Mouse (Mus musculus) adrenal gland, postnatal 10 days (tissue): ENCODE results near the gene Gm12830. TPM values are rescaled to one million over a fixed set of nuclear protein-coding genes. Genes with fewer than 3 reads are reported as not detected.

ENCODE experiments used
- DNase-seq: peaks from one replicate; pipeline ENCODE4 v3.0.0; 2021; ENCODE audit warnings: mixed read lengths
- long read RNA-seq, 2 experiments: library from polyadenylated mRNA; stranded (forward); transcript quantifications; one replicate each; pipeline ENCODE4 v2.0.0; 2021
- total RNA-seq, 2 experiments: library from RNA; stranded (reverse); gene quantifications; 2 replicates each; pipeline ENCODE4 v1.2.3; 2021

Gm12830 gene
- not detected for total RNA-seq
- long read RNA-seq, experiment 1 = 0 reads
- long read RNA-seq, experiment 2 = 0 reads

DNA sequence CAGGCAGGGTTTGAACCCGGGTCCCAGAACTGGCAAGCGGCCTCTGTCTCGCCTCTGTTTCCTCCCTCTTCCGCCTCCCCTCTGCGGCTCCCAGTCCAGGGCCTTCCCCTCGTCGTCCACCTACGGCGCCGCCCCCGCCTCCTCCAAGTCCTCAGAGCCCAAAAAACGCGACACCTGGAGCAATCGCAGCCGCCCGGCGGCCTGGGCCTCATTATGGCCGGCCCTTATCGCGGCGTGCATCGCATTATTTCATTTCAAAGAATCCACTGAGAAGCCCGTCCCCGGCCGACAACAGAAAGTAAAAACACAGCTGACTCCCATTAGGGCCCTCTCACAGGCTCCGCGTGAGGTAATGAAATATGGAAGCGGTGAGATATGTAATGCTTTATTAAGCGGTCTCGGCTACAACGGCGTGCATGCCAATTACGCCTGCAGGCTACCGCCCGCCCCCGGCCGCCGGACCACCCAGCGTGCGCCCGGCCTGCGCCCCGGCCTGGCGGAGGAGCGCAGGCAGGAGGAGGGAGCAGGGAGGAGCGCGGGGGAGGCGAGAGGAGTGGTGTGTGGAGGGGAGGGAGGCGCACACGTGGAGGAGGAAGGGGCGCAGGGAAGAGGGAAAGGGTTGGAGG is at the start of gene Gm12830:
Gene Gm12830, plus strand, starts transcription at position 156 of the 626 bp plus-strand sequence.
- peak; percentile 61 for DNase-seq

DNA sequence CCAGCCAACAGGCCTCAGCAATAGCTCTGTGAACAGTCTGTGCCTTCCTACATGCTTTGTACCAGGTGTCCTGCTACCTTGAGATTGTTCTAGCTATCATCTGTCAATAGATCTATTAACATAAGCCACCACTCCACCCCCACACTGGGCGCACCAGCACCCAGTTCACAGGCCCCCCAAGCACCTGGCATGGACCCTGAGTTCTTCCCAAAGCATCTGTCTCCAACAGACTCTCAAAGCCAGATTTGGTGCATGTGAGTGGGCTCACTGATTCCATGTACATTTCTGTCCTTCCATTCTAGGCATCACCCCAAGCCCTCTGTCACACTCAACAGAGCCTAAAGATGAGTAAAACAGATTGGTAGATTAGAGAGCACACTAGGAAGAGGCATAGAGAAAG is 48.2 kb upstream of the Gm12830 start:
- DNase-seq = no peak

DNA sequence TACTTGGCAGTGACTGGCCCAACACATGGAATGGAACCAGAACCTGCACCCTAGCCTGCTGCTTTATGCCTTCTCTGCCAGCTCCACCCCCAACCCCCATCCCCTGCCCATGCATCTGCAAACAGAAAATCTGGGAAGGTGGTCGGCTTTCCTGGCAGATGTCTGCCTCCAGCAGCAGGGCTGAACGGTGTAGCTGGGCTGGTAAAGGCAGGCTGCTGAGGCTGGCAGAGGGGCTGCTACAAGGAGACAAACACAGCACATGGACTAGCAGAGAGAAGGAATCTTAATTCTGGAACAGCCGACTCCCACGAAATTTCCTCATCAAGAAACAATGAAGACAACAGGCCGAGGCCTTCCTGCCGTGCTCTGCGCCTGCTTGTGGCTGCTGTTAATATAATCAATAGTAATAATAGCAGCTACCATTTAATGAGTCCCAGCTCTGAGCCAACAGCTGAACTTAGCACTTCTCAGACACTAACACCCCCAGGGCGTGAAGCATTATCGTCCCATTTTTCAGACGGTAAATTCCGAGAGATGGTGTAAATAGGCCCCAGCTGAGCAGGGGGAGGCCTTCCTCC is 43.8 kb upstream of the Gm12830 start:
- no peak for DNase-seq

DNA sequence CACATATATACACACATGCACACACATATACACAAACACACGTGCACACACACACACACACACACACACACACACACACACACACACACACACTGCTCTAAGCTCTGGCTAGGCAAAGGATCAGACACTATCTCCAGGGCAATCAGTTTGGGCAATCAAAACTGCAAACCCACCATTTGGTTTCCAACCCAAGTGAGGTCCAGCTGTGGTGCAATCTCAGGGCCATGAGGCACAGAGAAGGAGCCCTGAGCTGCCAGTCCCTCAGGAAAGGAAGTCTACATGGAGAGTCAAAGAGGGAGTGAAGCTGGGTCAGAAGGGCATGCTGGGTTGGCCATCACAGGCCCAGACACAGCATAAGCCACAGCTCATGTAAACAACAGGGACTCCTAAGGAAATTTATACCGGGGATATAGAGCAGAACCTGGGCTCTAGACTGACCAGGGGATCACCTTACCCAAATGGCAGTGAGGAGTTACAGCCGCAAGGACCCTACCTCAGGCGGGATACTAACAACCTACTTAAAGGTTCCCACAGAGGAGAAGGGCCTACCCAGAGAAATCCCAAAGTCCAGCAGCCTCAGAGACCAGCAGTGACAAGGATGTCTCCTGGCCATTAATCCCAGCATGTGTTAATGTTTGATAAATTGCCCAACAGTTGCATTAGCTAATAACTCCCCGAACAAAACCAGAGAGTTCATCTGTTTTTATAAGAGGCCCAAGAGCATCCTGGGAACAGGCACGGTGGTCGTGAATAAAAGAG is 42.6 kb upstream of the Gm12830 start:
- no peak for DNase-seq

DNA sequence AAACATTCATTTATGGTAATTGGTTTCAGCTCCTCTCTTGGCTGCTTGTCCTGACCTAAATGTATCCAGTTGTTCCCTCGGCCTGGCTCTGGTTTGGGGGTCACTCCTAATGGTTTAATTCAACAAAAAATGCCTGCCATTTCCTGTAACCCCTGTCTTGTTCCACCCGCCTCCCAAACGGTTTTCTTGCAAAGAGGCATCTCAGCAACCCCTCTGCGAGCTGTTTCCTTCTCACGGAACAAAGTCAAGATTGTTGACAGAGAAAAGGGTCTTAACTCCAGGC is 42.1 kb upstream of the Gm12830 start:
- no peak for DNase-seq

DNA sequence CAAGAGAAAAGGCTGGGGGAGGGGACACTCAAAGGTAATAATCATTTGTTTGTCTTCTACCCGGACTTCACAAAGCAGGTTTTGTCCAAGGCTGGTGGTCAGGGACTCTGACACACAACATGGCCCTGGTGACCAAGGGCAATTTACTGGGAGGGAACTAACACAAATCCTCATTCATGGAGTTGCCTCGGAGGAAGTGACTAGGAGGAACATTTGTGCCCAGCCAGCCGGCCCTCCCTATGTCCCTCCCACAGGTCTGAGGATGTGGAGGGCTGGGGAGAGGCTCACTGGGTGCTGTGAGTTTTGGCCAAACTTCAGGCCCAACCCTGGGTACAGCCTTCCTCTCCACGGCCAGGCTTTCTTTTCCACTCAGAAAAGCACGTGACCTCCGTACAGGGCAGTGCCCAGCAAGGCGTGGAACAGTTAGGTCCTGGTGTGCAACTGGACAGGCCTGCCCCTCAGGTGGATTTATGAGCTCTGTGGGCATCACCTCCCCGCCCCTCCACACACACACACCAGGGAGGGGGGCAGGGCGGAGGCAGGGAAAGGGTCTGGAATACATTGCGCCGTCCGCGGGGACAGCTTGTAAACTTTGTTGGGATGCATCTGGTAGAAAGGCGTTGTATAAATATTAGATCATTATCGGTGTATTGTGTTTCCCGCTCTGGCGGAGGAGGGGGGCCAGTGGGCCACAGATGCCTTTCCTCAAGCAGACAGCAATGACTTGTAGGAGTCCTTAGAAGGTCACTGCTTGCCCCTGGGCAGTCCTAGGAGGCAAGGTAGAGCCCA is 41.6 kb upstream of the Gm12830 start:
- DNase-seq = no peak

DNA sequence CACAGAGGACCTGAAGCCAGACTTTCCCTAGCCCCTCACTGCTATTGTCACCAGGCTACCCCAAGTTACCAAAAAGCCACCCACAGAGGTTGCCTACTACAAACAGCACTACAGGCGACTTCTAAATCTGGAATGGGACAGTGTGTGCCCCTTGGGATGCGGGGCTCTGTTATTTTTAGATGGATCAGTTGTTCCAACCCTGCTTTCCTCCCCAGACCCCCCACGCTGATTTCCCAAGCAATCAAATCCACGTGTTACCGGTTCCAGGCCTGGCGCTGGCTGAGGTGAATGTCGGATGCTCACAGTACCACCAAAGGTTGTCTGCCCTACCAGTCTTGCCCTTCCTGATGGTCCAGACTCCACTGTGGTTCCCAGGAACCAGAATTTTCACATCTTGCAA is 38.7 kb upstream of the Gm12830 start:
- DNase-seq = no peak

DNA sequence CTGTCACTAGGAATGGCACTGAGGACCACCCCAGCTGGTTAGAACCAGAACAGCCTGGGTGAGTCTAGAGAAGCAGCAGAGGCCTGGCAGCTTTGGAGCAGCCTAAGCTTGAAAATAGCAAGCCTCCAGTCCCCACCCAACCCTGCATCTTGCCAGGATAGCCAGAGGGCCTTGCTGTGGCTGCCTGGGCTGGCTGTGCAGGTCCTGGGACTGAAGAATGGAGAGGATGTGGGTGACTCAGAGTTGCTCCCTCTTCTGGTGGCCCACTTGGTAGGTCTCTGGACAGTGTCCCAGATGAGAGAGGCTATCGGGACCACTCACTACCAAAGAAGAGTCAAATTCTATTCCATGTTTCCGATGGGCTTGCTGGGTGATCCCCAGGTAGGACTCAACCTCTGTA is 36.8 kb upstream of the Gm12830 start:
- no peak for DNase-seq

DNA sequence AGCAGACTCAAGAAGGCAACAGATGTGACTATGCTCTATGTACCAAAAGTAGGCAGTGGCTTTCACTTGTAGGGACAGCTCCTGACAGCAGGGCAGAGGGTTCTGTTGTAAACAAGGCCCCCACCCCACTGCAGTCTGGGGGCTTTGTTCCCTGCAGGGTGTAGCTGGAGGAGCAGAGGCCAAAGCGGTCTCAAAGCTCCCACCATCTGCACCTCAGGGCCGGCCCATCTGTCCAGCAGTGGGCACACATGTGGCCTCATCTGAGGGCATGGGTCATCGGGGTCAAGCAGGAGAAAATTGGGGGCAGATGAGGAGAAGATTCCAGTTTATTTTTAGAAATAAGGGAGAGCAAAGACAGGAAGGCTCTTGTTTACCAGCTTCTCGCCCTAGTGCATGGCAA is 32.7 kb upstream of the Gm12830 start:
- DNase-seq = no peak

DNA sequence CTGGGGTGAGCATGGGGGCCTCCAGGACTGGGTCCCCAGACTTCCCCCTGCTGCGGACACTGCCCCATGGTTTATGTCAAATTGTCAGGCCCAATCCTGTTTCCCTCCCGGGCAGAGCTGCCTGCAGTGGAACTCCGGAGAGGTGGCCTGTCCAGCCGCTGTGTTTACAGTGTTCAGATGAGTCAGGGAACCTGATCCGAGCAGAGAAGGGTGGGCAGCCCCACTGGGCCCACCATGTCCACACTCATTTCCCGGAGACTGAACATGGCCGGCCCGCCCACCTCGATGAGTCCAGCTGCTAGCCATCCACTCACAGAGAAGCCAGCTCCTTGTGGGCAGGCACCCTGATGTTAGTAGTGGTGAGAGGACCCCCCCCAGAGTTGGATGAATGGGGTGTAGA is 29.9 kb upstream of the Gm12830 start:
- no peak for DNase-seq

DNA sequence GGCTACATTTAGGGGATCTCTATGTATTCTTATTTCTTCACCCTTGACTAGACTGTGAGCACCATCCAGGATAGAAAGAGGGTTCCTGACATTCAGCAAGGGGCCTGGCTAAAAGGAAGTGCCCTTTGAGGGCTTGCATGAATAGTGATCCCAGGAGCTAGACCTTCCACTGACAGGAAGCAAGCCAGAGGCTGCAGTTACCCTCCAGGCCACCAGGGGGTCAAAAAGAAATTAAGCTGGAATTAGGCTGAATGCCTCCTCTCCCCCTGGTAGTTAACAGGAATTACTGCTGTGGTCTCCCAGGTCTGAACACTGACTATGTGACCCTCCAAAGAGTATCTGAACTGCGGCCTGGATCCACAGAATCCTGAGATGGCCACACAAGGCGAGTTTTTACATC is 27.7 kb upstream of the Gm12830 start:
- no peak for DNase-seq

DNA sequence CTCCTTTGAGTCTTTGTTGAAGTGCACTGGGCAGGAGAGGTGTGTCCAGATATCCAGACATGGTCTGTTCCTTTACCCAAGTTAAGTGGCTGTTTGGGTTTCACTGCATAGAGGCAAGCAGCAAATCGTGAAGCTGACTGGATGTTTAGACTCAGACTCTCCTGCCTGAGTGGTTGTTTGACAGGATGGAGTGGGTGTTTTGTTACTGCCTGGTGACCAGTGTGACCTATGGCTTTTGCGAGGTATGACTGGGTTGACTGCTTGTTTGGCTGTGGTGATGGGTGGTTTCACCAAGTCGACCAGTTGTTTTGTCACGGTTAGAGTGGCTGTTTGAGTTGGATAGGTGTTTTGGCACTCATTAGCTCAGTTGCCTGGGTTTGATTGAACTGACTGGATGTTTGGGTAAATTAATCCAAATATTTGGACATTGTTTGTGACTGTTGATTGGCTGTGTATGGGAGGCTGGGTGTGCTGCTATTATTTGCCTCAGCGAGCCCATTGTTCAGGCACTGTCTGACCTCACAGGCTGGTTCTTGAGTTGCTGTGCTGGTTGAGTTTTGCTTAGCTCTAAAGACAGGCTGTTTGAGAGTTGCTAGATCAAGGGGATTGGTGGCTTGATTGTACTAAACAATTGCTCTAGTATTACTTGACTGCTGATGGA is 24.1 kb upstream of the Gm12830 start:
- DNase-seq = no peak

DNA sequence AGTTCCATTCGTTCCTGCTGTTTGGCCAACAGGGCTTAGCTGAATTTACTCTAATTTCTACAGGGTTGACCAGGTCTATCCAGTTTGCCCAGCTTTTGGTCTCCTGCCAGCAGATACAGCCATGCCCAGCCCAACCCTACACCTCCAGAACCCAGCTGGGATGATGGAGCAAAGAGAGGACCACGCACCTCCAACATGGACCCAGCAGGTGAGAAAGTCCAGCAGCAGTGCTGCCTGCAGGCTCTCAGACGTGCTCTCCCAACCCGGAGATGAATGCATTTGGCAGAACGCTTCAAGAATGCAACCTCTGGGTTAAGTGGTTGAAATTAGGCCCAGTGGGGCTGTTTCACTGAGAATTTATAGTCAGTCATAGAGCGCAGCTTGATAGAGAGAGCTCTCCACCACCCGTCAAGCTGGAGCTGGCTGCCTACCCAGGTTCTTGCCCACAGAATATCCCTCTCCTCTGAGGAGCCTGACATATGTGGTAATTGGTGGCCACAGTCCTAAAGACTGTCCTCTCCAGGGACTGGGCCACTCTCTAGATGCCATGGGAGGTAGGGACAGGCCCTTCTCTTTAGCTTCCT is 23.4 kb upstream of the Gm12830 start:
- DNase-seq = no peak

DNA sequence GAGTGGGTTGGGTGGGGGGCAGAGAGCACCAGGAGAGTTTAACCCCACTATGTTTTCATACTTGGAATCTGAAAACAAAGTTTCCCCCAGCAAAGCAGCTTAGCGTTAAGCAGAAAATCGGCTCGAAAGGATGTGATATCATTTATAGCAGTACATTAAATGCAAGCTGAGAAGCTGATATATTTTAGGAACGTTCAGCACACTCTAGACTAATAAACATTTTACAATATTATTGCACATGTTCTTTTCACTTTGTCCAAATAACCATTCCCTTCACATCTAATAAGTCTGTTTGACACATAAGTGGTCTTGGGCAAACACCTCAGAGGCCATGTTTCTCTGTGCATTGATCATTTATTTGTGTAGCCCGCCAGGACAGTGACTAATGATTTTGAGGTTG is 17.4 kb upstream of the Gm12830 start:
- no peak for DNase-seq

DNA sequence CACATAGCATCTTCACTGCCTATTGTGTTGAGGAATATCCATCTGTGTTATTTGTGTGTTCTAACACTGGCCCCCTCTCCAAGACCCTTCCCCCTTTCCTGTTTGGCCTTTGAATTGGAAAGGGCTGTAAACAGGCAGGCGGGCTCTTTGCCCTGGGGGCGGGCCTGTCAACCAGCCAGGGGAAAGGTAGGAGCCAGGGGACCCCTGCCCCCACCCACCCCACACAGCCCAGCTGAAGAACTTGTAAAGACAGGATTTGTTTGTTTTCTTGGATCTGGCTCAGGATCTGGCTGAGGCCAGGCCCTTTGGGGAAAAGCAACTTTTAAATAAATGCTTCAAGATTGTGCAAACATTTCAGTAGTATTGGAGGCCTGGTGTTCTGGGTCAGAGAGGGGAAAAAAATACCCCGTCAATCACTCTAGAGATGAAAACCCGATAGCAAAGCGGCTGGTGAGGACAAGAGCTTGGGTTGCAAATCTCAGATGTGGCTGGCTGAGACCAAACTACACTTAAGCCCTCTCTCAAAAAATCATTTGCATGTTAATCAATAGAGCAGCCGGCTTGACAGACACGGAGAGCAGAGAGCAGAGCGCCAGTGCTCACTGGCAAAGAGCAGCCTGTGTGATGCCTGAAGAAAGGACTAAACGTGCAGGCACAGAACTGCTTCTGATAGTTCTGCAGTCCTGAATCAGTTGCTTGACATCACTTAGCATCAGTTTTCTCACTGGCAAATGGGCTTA is 2.4 kb upstream of the Gm12830 start:
- DNase-seq = no peak

DNA sequence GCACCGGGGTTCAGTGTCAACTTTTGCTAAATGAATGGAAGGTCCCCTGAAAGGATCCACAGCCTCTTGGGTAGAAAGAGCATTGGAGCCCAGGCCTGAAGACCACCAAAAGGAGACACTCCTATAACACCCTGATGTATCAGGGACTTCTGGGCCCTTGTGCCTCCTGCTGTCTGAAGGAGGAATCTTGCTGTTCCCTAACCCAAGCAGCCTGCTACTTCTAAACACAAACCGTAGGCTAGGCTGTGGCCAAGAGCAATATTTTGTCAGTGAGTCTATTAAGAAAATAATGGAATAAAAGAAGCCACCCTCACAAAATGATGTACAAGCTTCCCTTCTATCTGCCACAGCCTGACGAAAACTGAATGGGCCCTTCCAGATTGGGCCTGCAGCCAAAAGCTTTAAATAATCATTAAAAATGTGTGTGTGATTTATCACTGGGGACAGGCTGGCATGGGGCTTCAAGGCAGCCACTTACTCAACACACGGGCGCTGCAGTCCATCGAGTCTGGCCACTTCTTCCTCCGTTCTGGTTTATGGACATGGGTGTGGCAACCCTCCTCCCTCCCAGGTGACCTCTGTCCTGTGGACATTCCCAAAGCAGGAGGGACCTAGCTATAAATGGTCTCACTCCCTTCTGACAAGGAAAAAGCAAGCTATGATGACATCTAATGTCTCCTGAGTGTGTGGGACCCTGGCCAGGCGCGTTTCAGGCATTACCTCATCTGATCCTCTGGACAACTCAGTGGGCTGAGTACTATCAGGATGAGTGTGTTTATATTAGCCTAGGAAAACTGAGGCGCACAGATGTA is 13.5 kb downstream of the Gm12830 start:
- no peak for DNase-seq

DNA sequence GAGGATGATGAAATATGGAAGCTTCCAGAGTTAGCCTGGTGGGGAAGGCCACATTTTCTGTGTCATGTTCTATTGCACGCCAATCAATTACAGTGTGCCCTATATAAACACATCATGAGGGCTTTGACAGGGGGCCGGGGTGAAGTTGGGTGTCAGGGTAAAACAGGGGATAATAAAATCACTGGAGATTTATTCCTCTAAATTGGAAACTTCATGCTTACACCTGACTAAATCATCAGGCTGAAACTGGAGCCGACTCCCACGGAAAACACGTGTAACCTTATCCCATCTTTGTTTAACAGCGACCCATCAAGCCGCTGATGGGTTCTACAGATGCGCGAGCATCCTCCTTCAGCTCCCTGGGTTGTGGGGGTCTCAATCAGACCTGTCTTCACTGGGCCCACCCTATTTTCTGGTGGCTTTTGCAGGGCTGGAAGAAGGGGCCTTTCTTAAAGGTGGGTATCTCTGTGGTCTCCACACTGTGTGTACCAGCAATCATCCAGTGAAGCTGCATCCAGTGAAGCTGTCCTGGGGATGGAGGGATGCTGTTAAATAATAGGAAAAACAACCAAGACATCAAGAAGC is 19.9 kb downstream of the Gm12830 start:
- DNase-seq = no peak

DNA sequence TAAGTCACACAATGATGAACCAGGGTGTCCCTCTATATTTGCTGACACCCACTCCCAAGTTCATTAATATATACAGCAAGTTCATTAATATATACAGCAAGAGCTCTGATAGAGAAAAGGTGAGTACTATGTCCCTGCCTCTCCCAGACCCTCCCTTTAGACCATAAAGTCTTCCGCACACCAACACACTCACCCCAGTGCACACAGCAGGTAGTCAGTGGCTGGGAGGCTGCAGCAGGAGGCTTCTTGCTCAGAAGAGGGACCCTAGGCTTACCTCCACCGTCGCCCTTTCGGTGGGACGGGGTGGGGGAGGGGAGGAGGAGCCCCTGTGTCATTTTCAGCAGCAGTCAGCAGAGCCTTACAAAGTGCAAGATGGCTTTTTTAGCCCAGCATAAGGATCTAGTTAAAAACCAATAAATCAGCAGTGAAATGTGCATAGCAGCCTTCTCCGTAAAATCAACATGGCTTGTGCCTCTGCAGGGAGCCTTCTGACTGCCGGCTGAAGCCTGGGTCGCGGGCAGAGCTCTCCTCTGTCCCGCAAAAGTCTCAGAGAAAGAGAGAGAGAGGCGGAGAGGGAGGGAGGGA is 20.9 kb downstream of the Gm12830 start:
- DNase-seq = no peak

DNA sequence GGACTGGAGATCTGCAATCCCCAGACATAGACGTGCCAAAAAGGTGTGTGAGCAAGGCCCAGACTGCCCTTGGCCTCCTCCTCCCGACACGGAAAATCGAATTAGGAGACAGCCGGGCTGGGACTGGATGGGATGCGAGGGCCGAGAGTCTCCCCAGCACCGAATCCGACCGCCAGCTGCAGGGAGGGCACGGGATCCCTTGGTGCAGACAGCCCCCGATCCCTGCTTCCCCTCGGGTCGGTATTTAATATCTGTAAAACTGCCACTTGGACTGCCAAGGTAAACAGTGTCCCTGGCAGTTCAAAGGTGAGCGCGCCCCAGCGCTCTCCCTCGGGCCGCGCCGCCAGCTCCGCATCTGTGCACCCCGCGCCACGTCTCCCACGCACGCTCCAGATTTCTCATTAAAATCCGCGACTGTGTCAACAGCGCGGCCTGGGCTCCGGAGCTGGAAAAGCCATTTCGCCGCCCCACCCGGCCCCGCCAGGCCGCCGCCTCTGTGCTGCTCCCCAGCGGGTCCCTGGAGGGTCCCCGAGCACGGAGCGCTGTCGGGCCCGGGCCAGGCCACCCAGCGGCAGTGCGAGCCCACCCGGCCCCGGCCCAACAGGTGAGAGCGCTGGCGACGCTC is 21.7 kb downstream of the Gm12830 start:
- no peak for DNase-seq
